Mouse (Mus musculus) small intestine, adult 2 months (tissue): ENCODE results near the gene Cd59b. TPM values are rescaled to one million over a fixed set of nuclear protein-coding genes. Genes with fewer than 3 reads are reported as not detected.

Source experiments
- H3K27ac ChIP-seq: fragments of 200-500 bp; 2 replicates; pipeline ENCODE4 v1.5.1; 2012; ENCODE audit warnings: low read depth, low read length, control low read depth, inconsistent platforms; ENCODE audit not compliant: insufficient read depth
- H3K27me3 ChIP-seq: fragments of 200-500 bp; 2 replicates; pipeline ENCODE4 v1.6.1; 2012; ENCODE audit warnings: mild to moderate bottlenecking, moderate library complexity, low read length, inconsistent platforms; ENCODE audit not compliant: control insufficient read depth, insufficient read depth
- H3K36me3 ChIP-seq: fragments of 200-500 bp; 2 replicates; pipeline ENCODE4 v1.6.1; 2012; ENCODE audit warnings: mild to moderate bottlenecking, low read length, control low read depth, inconsistent platforms; ENCODE audit not compliant: control insufficient read depth, insufficient read depth
- H3K4me1 ChIP-seq: fragments of 200-500 bp; 2 replicates; pipeline ENCODE4 v1.6.1; 2012; ENCODE audit warnings: low read length, inconsistent platforms, mixed read lengths; ENCODE audit not compliant: control insufficient read depth, insufficient read depth, insufficient read length
- H3K4me3 ChIP-seq: fragments of 200-500 bp; 2 replicates; pipeline ENCODE4 v1.5.1; 2012; ENCODE audit warnings: low read depth, mild to moderate bottlenecking, control low read depth, inconsistent platforms, low read length, moderate library complexity
- CTCF ChIP-seq: fragments of 200-500 bp; IDR thresholded peaks from 2 replicates; pipeline ENCODE4 v1.5.1; 2012; ENCODE audit warnings: low read depth, mild to moderate bottlenecking, control low read depth, inconsistent platforms, low read length, moderate library complexity, mixed read lengths; ENCODE audit not compliant: insufficient replicate concordance, insufficient read length; ENCODE audit errors: extremely low read depth
- POLR2A ChIP-seq: fragments of 200-500 bp; IDR thresholded peaks from 2 replicates; pipeline ENCODE4 v1.6.1; 2012; ENCODE audit warnings: low read depth, mild to moderate bottlenecking, control low read depth, inconsistent platforms, low read length, moderate library complexity
- WGBS: fragments of 180-500 bp; shearing (Covaris S2); methylation state at CpG from one replicate; pipeline ENCODE4 v1.1.7; 2018; 5-methylcytosine and 5-hydroxymethylcytosine counted together
- polyA plus RNA-seq: library from polyadenylated mRNA; depleted of rRNA; stranded (reverse); fragments of >200 nt; gene quantifications from 2 replicates; pipeline ENCODE4 v1.2.3, GENCODE M21; 2012; rRNA removed

Cd59b gene
- polyA plus RNA-seq, 1 experiment: 0.38 TPM

DNA sequence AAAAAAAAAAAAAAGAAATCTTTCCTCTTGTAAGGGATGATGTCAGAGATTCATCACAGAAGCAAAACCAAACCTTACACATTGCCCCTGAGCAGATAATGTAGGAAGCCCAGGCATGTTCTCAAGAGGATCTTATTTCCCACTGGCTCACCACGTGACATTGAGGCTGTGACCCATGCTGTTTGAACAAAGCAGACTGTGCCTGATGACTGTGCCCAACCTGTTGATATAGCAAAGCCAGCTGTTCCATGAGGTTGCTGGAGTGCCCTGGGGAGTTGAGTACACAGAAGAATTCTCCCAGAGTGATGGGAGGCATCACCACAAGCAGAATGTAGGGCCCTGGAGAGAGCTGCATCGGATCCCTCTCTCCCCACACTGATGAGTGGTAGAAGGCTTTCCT, 66.3 kb downstream of the Cd59b start:
- 52% methylated on average over 2 of the region's 2 CpGs for whole genome bisulfite sequencing
- Histone ChIP-seq H3K27ac (no peak overlapping the region), H3K4me3 (no peak overlapping the region), H3K36me3 (no peaks in the 10 kb centered on the region), H3K27me3 (no peaks in the 10 kb centered on the region), H3K4me1 (no peaks in the 10 kb centered on the region; the same call in 1 of the 2 replicates)
- TF ChIP-seq POLR2A: no peak
- TF ChIP-seq CTCF: no peak

Other genes with a start within 250 kb of the Cd59b start
- gene Lmo2, start 111.9 kb upstream of the Cd59b start, polyA plus RNA-seq: 7.5 and 13.1 TPM in 2 replicates
- gene Fbxo3, start 42.1 kb upstream of the Cd59b start, polyA plus RNA-seq: 4.6 and 6.9 TPM in 2 replicates
- not detected in 2 replicates for gene 4931422A03Rik, start 41.5 kb upstream of the Cd59b start, polyA plus RNA-seq
- gene Gm10912, start 4.0 kb upstream of the Cd59b start, polyA plus RNA-seq: 0.15 TPM in 1 of 2 replicates, not detected in the other
- gene Gm10799, start 1.3 kb upstream of the Cd59b start, polyA plus RNA-seq: not detected in 2 replicates
- 3.8 and 5.2 TPM in 2 replicates for gene Cd59a, start 26.0 kb downstream of the Cd59b start, polyA plus RNA-seq
- not detected in 2 replicates for gene A930018P22Rik, start 52.9 kb downstream of the Cd59b start, polyA plus RNA-seq